Mouse (Mus musculus) layer of hippocampus, adult 9-10 months (tissue): ENCODE measurements around the gene Epb41l1.

Experiments
- DNase-seq: peaks from one replicate; pipeline ENCODE4 v3.0.0; 2022; ENCODE audit warnings: low spot score

The Epb41l1 gene

GRCm38 (mm10) chr2:156460470-156460869 is 39.8 kb downstream of the Epb41l1 start:
- no peak for DNase-seq

GRCm38 (mm10) chr2:156462154-156463029 is 41.7 kb downstream of the Epb41l1 start:
- DNase-seq = no peak

- DNase-seq = no peak
Measured at GRCm38 (mm10) chr2:156464416-156464815, 43.7 kb downstream of the Epb41l1 start.

GRCm38 (mm10) chr2:156467538-156467937 is 46.8 kb downstream of the Epb41l1 start:
- DNase-seq = no peak

DNA sequence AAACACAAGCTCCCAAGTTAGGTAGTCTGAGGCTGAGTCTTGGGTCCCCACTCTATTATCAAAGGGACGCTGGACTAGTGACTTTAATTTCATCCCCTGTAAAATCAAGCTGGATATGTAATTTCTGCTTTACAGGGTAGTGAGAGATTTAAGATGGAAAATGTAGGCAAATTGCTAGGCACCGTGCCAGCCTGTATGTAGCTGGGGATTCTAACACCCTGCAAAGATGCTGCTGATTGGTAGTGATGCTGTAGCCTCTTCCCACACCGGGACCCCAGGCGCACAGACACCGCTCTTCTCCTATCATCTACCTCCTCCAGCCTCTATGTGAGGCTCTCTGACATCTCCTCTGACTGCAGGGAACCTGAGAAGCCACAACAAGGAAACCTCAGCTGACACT is 48.2 kb downstream of the Epb41l1 start:
- DNase-seq = no peak

DNA sequence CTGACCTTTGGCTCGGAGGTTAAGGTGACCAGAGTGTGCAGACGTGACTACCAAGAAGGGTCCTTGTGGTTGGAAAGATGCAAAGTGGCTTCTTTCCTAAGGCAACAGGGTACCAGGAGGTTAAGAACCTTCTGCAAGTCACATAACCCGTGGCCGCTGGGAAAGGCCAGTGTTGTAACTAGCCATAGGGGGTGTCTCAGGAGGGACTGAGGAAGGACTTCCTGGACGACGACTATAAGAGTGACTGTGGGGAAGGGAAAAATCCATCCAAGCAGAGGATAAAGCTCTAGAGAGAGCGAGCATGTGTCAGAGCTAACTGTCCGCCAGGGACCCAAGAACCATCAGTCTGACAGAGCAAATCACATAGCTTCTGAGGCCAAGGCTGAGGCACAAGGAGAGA is 48.8 kb downstream of the Epb41l1 start:
- DNase-seq = no peak

DNA sequence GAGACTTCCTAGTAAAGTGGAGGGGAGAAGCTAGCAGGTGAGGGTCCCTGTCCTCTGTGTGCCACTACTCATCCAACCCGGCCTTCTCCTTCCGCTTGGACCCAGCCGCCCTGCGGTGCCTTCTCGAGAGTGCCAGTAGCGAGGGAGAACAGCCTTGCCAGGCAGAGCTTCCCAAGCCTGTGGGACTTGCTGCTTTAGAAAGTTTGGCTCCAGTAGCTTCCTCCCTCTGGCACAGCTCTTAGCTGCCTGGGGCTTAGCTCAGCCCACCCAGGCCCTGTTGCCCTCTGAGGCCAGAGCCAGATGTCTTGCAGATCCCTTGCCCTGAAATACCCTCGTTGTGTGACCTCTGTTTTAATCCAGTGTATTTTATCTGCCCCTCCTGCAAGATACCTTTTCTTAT is 50.2 kb downstream of the Epb41l1 start:
- DNase-seq = no peak

GRCm38 (mm10) chr2:156472336-156472735 is 51.6 kb downstream of the Epb41l1 start:
- no peak for DNase-seq

- no peak for DNase-seq
Measured at GRCm38 (mm10) chr2:156473696-156474095, 53.0 kb downstream of the Epb41l1 start.

- no peak for DNase-seq
Measured at GRCm38 (mm10) chr2:156474111-156474510, 53.4 kb downstream of the Epb41l1 start.

DNA sequence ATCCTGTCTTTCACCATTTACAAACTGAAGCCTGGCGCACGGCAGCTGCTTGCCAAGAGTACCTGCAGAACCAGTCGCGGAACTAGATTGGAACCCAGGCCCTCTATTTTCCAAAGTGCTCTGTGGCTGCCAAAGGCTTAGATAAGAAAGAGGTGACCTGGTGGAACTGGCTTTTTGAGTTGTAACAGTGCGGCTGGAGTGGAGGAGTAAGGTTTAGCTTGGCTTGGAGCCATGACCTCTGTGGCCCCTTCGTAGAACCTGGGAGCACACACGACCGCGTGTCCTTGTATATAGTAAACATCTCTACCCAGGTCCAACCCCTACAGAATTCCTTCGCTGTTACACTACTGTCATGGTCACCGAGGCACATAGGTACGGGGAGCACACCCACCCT is 54.2 kb downstream of the Epb41l1 start:
- no peak for DNase-seq

GRCm38 (mm10) chr2:156475285-156476110 is 54.8 kb downstream of the Epb41l1 start:
- DNase-seq = no peak

DNA sequence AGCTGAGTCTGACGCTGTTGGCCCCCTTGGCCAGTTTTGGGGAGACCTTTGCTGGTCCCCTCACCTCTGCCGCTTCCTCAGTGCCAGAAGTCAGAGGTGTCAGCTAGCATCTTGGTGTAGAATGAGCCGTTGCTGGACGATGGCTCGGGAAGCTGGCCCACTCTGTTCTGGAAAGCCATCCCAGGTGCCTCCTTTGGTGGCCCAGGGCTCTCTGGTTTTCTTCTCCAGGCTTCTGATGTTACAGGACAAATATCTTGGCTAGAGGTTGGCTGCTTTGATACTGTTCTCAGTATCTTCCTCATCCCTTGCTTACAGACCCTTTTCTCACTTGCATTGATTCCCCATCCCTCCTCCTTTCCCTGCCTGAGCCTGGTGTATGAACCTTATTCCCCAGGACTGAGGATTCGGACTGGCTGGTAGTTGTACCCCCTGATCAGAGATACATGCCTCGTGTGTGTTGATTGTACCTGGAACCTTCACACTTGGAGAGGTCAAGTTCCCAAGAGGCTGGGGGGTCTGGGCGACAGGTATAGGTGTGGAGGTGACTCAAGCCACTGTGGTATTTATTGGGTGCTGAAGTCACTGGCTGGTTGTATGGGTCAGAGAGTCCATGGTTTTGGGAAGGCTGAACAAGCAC is 55.5 kb downstream of the Epb41l1 start:
- DNase-seq = no peak

- DNase-seq = no peak
Measured at GRCm38 (mm10) chr2:156476748-156477151, 56.0 kb downstream of the Epb41l1 start.

DNA sequence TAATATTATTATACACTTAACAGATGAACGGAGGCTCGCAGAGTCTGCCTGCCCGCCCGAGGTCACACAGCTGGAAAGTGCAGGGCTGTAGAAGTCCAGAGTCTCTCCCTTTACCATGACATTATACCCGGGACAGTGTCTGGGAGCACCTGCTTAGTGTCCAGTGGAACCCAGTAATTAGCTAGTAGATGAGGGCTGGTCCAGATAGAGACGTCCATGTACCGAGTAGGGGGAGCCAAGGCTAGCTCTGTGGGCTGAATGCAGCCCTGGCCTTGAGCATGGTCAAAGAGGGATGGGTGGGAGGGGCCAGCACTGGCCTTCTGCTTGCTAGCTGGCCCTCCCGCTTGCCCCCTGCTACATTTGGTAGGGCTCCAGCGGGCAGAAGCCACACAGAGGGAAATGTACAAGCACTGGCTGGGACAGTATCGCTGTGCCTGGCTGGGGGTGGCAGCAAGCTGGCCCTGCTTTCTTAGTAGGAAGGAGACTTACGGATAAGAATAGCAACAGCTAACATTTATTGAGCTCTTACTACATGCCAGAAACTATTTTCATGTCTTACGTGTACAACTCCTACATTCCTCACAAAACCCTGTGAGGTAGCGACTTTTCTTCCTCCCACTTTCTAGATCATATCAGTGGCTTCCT is 57.5 kb downstream of the Epb41l1 start:
- DNase-seq = no peak

DNA sequence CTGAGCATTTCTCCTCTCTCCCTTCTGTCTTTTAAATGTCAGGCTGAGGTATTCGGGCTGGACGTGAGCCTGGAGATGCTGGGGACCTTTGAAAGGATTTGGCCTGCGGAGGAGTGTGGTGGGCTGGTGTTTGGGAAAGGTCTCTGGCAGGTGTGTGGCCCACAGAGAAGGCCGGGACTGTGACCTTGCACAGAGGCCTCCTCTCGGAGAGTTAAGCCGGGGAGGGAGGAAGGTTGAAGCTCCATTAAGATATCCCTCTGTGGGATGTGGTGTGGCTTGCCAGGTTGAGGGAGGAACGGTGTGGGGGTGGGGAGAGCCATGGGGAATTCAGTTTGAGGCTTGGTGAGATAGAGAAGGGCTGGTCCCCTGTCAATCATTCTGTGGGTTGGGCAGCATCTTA is 59.1 kb downstream of the Epb41l1 start:
- DNase-seq = no peak

- no peak for DNase-seq
Measured at GRCm38 (mm10) chr2:156480267-156480666, 59.6 kb downstream of the Epb41l1 start.

GRCm38 (mm10) chr2:156482299-156482698 is 61.6 kb downstream of the Epb41l1 start:
- DNase-seq = no peak

DNA sequence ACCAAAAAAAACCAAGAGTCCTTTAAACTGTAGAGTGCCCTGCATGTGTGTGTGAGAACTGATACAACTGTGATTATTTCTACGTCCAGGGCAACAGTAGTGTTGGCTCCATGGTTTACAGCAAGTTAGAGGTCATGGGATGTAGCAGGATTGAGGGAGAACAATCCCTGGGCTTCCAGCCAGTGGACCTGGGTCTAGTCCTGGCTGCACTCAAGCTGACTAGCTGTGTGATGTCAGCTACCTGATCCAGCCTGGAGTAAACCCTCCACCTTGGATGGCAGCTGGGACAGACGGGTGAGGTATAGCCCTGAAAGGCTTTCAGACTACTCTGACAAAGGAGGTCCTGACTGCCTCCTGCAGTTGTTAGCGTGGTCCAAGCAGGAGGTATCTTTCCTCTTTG is 62.1 kb downstream of the Epb41l1 start:
- DNase-seq = no peak

DNA sequence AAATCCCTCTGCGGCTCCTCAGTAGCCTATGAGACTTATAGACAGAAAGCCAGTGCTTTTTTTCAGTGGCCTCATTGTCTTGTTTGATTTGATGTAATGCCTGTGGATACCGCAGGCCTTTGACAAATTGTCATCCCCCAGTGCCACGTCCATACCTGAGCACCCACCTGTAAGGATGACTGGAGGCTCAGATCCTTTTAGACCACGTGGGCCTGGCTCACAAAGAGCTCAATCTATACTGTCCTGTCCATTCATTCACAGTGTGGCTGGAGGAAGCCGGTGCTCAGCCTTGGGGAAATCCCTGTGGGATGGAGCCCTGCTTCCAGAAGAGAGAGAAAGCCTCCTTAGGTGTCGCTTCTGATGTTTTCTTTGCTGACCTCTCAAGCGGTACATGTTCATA is 62.5 kb downstream of the Epb41l1 start:
- DNase-seq = no peak

- DNase-seq = no peak
Measured at GRCm38 (mm10) chr2:156486086-156486751, 65.5 kb downstream of the Epb41l1 start.
